Mouse (Mus musculus) forebrain, postnatal 0 days (tissue): ENCODE measurements at regions not wholly inside any gene's neighbourhood (a gene's known extent, or its start where the extent isn't known, plus 50 kb on each side); places are given as distances from the start of the nearest gene placed in this dataset.

Experiments
- ATAC-seq: fragments of 200-750 bp; cut with Nextera tagmentation; 2 replicates; pipeline ENCODE4 v1.8.0; 2017; ENCODE audit warnings: mild to moderate bottlenecking, moderate library complexity
- DNase-seq: peaks from one replicate; pipeline ENCODE4 v3.0.0-alpha.2; 2015
- H3K27ac ChIP-seq: fragments of 300-500 bp; sonication (generic); 2 replicates; pipeline ENCODE4 v1.5.1; 2014; ENCODE audit warnings: low read depth, mild to moderate bottlenecking, antibody characterized with exemption, low read length, moderate library complexity, mixed read lengths
- H3K27me3 ChIP-seq: fragments of 300-500 bp; sonication (generic); 2 replicates; pipeline ENCODE4 v1.6.1; 2014; ENCODE audit warnings: mild to moderate bottlenecking, low read length, mixed read lengths; ENCODE audit not compliant: insufficient read depth
- H3K36me3 ChIP-seq: fragments of 300-500 bp; sonication (generic); 2 replicates; pipeline ENCODE4 v1.6.1; 2014; ENCODE audit warnings: mild to moderate bottlenecking, moderate library complexity; ENCODE audit not compliant: insufficient read depth
- H3K4me1 ChIP-seq: fragments of 300-500 bp; sonication (generic); 2 replicates; pipeline ENCODE4 v1.6.1; 2014; ENCODE audit warnings: antibody characterized with exemption; ENCODE audit not compliant: insufficient read depth
- H3K4me2 ChIP-seq: fragments of 300-500 bp; sonication (generic); 2 replicates; pipeline ENCODE4 v1.6.1; 2014; ENCODE audit warnings: low read depth, mild to moderate bottlenecking, moderate library complexity
- H3K4me3 ChIP-seq: fragments of 300-500 bp; sonication (generic); 2 replicates; pipeline ENCODE4 v1.5.1; 2014; ENCODE audit warnings: low read depth, low read length, mixed read lengths
- H3K9ac ChIP-seq: fragments of 300-500 bp; sonication (generic); 2 replicates; pipeline ENCODE4 v1.6.1; 2014; ENCODE audit warnings: mild to moderate bottlenecking
- H3K9me3 ChIP-seq: fragments of 300-500 bp; sonication (generic); 2 replicates; pipeline ENCODE4 v1.6.1; 2016; ENCODE audit warnings: low read length
- CTCF ChIP-seq: sonication (generic); IDR thresholded peaks from 2 replicates; pipeline ENCODE4 v1.5.1; 2016; ENCODE audit warnings: antibody characterized with exemption, control low read depth, low read depth
- WGBS: fragments of 180-500 bp; shearing (Covaris S2); extraction: QIAGEN DNeasy Blood & Tissue Kit; methylation state at CpG from one replicate; pipeline ENCODE4 v1.1.7; 2014; 5-methylcytosine and 5-hydroxymethylcytosine counted together

DNA sequence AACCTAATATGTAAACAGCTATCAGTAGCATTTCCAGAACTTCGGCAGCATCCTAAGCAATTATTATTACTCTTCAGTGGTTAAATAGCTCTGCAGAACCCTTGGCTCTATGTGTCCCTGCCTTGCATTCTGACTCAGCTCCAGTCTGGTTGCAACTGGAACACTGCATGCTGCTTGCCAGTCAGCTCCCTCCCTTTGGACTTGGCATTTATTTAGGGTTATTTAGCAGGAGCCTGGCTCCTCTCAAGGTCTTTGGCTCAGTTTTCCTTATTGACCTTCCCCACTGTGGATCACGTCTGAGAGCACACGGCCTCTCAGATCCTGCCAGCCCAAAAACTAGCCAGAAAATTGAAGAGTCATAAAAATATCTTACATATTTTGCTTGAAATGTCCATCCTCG, 217.4 kb downstream of the Speer2 start:
- whole genome bisulfite sequencing, result 62% methylated on average over 4 of the region's 4 CpGs
- Histone ChIP-seq H3K27me3 (no peaks in the 10 kb centered on the region), H3K4me2 (no peak overlapping the region), H3K9ac (no peak overlapping the region), H3K4me3 (no peak overlapping the region), H3K9me3 (no peaks in the 10 kb centered on the region), H3K27ac (no peak overlapping the region), H3K36me3 (no peaks in the 10 kb centered on the region), H3K4me1 (no peaks in the 10 kb centered on the region)
- no peak for ATAC-seq
- no peak for DNase-seq
- TF ChIP-seq CTCF, result no peak

DNA sequence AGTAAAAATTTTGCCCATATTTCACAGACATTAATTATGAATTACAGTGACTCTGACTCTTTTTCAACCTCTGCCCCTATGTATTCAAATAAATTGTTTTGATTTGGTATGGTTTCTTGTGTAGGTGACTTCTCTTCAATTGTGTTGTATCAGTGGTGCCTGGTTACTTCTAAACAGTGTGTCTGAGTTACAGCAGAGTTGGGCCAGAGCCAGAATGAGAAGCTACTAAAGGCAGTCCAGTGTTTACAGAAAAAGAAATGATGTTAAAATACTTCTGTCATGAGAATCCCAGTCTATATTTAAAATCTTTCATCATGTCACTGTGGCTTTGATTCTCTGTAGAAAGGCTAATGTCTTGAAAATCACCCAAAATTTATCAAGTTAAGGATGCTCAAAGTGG, 255.8 kb downstream of the Speer2 start:
- no peaks in the 10 kb centered on the region for H3K36me3 ChIP-seq
- ATAC-seq (no peak), DNase-seq (no peak)
- no peaks in the 10 kb centered on the region for H3K27me3 ChIP-seq
- TF ChIP-seq CTCF, result no peak
- no peak overlapping the region for H3K4me3 ChIP-seq
- H3K27ac ChIP-seq, result no peak overlapping the region
- H3K9ac ChIP-seq, result no peak overlapping the region
- no peaks in the 10 kb centered on the region for H3K9me3 ChIP-seq
- H3K4me1 ChIP-seq, result no peaks in the 10 kb centered on the region
- no peak overlapping the region for H3K4me2 ChIP-seq

DNA sequence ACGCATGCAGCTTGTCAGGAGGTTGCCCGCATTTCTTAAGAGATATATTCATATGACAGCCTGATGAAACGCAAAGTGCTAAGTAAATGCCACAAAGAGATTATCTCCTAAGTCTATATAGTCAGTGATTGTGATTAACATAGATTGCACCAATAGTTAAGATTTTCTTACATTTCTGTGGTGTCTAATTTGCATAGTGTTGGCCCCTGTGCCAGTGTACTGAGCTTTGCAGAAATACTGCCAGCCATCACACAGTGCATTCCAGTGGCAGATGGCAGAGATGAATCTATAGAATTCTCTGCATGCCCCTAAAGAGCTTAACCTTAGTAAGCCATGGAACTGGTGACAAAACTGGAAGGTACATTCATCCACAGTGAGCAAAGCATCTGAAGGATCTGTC, 262.6 kb downstream of the Speer2 start:
- ATAC-seq, result peak; percentile 66
- peak; percentile 22 for DNase-seq
- no peaks in the 10 kb centered on the region for H3K9me3 ChIP-seq
- H3K4me1 ChIP-seq, result no peaks in the 10 kb centered on the region
- H3K27ac ChIP-seq, result no peak overlapping the region
- no peaks in the 10 kb centered on the region for H3K27me3 ChIP-seq
- 31% methylated on average over 3 of the region's 3 CpGs for WGBS
- H3K4me3 ChIP-seq, result no peak overlapping the region
- H3K36me3 ChIP-seq, result no peaks in the 10 kb centered on the region
- H3K9ac ChIP-seq, result no peak overlapping the region
- no peak overlapping the region for H3K4me2 ChIP-seq
- TF ChIP-seq CTCF, result no peak

DNA sequence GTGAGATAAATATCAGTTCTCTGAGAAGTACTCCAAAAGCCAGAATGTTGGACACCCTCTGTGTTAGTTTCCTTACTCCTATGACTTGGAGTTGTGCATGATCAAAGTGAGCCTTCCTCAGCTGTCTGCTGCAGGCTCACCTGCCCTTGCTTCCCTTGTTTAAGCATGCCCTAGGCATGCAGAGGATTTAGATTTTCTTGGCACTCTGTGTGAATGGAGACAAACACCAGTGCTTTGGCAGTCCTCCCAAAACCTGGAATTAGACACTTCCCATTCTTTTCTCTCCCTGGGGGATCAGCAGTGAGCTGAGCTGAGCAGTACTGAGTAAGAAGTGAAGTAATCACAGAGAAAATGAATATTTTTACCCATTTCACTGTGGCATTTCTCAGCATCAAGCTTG, 286.3 kb downstream of the Speer2 start:
- no peak; the same call in 1 of the 2 replicates for ATAC-seq
- DNase-seq, result no peak
- no peak overlapping the region for H3K4me2 ChIP-seq
- no peak overlapping the region for H3K27ac ChIP-seq
- no peak overlapping the region for H3K4me3 ChIP-seq
- no peaks in the 10 kb centered on the region for H3K36me3 ChIP-seq
- TF ChIP-seq CTCF, result no peak
- H3K9ac ChIP-seq, result no peak overlapping the region
- H3K27me3 ChIP-seq, result no peaks in the 10 kb centered on the region
- H3K4me1 ChIP-seq, result 0 out of 2 replicates have a peak, but pooled peaks cover 4% of the 10 kb centered on the region
- no peaks in the 10 kb centered on the region for H3K9me3 ChIP-seq

DNA sequence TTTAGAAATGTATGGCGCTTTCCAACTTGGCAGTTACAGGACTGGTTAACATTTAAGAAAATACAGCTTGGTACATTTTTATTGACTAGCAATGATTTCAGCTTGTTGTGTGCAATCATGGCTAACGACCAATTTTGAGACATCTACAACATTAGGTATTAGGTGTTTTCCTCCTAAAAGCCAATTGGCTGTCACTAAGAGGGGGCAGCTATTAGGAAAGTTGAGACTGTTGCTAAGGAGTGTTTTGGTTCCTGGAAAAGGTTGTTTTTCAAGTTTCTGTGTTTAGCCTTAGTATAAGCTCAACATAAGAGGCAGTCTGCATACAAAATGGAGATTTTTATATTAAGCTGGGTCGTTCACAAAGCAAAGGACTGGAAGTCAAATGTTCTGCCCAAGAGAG, 295.4 kb downstream of the Speer2 start:
- Histone ChIP-seq H3K27ac (no peak overlapping the region), H3K4me3 (no peak overlapping the region), H3K9me3 (no peaks in the 10 kb centered on the region), H3K27me3 (no peaks in the 10 kb centered on the region), H3K4me2 (no peak overlapping the region), H3K4me1 (no peaks in the 10 kb centered on the region), H3K36me3 (no peaks in the 10 kb centered on the region), H3K9ac (no peak overlapping the region)
- DNase-seq (no peak), ATAC-seq (no peak)
- no peak for TF ChIP-seq CTCF
- 45% methylated on average over 3 of the region's 3 CpGs for WGBS

DNA sequence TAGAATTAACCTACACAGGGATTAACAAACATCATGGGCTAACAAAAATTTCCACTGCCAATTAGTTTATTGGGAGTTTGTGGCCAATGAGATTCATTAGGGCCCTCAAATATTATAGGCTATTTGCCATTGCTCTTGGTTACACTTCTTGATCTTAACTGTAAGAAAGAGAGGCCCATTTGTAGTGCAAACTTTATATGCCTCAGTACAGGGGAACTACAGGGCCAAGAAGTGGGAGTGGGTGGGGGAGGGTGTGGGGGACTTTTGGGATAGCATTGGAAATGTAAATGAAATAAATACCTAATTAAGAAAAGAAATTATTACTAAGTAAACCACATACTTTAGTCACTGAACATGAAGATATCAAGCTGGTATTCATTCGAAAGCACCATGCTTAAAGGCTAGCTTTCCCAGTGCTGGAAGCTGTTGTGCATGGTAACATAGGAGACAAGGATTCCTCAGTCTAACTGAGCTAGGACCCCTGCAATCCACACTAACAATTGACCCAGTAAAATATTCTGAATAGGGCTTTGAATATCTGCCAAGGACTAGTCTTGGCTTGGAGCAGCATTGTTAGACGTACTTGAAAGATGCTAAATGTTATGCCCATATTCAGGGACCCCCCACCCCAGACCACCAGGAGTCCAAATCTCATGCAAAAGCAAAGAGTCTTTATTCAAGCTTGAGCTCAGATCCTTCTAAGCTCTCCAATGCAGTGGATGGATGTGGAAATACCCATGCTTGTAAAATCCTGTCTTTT, 295.9 kb downstream of the Speer2 start:
- Histone ChIP-seq H3K4me1 (no peaks in the 10 kb centered on the region), H3K36me3 (no peaks in the 10 kb centered on the region), H3K4me2 (no peak overlapping the region), H3K27me3 (no peaks in the 10 kb centered on the region), H3K9me3 (no peaks in the 10 kb centered on the region), H3K27ac (no peak overlapping the region), H3K9ac (no peak overlapping the region), H3K4me3 (no peak overlapping the region)
- no peak for TF ChIP-seq CTCF
- DNase-seq (peak; percentile 34), ATAC-seq (peak; percentile 67)
- WGBS, result 36% methylated on average over 2 of the region's 2 CpGs
